ENCODE assay signal across 18 mouse cellular contexts in genomic region chr9:102036132-102036531, GRCm38 (mm10).
DNase-seq lines count a peak whose midpoint lies in the region; ATAC-seq and TF ChIP-seq lines count a peak whose summit lies in the region.
"Had no signal": no experiment of that assay in that cellular context is flagged by ENCODE, and none has a peak within 500 bp of the region (broad histone marks: within the 10 kb centered on the region; RNA-seq: fewer than 3 reads in every experiment).

No protein-coding gene starts in this region.

- H3K9me3 ChIP-seq in kidney, postnatal 0 days (replicated peaks; ENCODE audit: low read length): no peaks in the 10 kb centered on the region
- H3K9me3 ChIP-seq in midbrain, postnatal 0 days (ENCODE audit: low read length): no peaks in the 10 kb centered on the region
- no peaks in the 10 kb centered on the region for H3K9me3 ChIP-seq in midbrain, embryonic 16.5 days (replicated peaks; ENCODE audit: control insufficient read depth, low read length, poor library complexity, severe bottlenecking)
- H3K9me3 ChIP-seq: embryonic facial prominence, embryonic 12.5 days; forebrain, embryonic 15.5 days had no signal

- no peak overlapping the region for H3K4me3 ChIP-seq in gastrocnemius, adult 2 months
- no peak overlapping the region for H3K4me3 ChIP-seq in kidney, postnatal 0 days (replicated peaks; ENCODE audit: low read depth, low read length)
- H3K4me3 ChIP-seq in midbrain, postnatal 0 days (ENCODE audit: low read depth, low read length): no peak overlapping the region
- no peak overlapping the region for H3K4me3 ChIP-seq in midbrain, embryonic 16.5 days (ENCODE audit: low read depth, low read length)
- H3K4me3 ChIP-seq: embryonic facial prominence, embryonic 12.5 days; forebrain, embryonic 15.5 days had no signal

- H3K9ac ChIP-seq in kidney, postnatal 0 days (ENCODE audit: low read depth, low read length): no peak overlapping the region
- H3K9ac ChIP-seq in midbrain, postnatal 0 days (replicated peaks; ENCODE audit: low read length, poor library complexity, severe bottlenecking): no peak overlapping the region
- H3K9ac ChIP-seq in midbrain, embryonic 16.5 days (ENCODE audit: low read depth, low read length): no peak overlapping the region
- H3K9ac ChIP-seq: embryonic facial prominence, embryonic 12.5 days; forebrain, embryonic 15.5 days; hindbrain, embryonic 14.5 days had no signal

- no peak overlapping the region for H3K27ac ChIP-seq in gastrocnemius, adult 2 months
- no peak overlapping the region for H3K27ac ChIP-seq in kidney, postnatal 0 days
- H3K27ac ChIP-seq in midbrain, postnatal 0 days (ENCODE audit: low read depth, low read length): peak overlapping the region; percentile 12; the same call in 1 of the 2 replicates
- no peak overlapping the region for H3K27ac ChIP-seq in midbrain, embryonic 16.5 days (ENCODE audit: low read length)
- H3K27ac ChIP-seq: embryonic facial prominence, embryonic 12.5 days; forebrain, embryonic 15.5 days; hindbrain, embryonic 14.5 days had no signal

- H3K4me2 ChIP-seq in kidney, postnatal 0 days (ENCODE audit: low read length): no peak overlapping the region
- no peak overlapping the region for H3K4me2 ChIP-seq in midbrain, postnatal 0 days (ENCODE audit: low read depth, low read length, poor library complexity, severe bottlenecking)
- no peak overlapping the region for H3K4me2 ChIP-seq in midbrain, embryonic 16.5 days (ENCODE audit: low read length)
- H3K4me2 ChIP-seq: embryonic facial prominence, embryonic 12.5 days; forebrain, embryonic 15.5 days; hindbrain, embryonic 14.5 days had no signal

- no peaks in the 10 kb centered on the region for H3K36me3 ChIP-seq in kidney, postnatal 0 days (ENCODE audit: insufficient read depth, low read length)
- no peaks in the 10 kb centered on the region for H3K36me3 ChIP-seq in midbrain, postnatal 0 days (ENCODE audit: insufficient read depth, low read length)
- H3K36me3 ChIP-seq in midbrain, embryonic 16.5 days (ENCODE audit: control insufficient read depth, insufficient read depth, low read length): peaks cover 4% of the 10 kb centered on the region; the same call in 1 of the 2 replicates
- H3K36me3 ChIP-seq: embryonic facial prominence, embryonic 12.5 days; forebrain, embryonic 15.5 days had no signal

- no peak for ATAC-seq in kidney, postnatal 0 days (replicated peaks; ENCODE audit: low FRiP score, low read depth)
- ATAC-seq in midbrain, postnatal 0 days (ENCODE audit: low FRiP score): no peak
- no peak for ATAC-seq in midbrain, embryonic 16.5 days
- ATAC-seq: activated CD4-positive, CD25-positive, alpha-beta regulatory T cell, adult 4 months; forebrain, embryonic 15.5 days; Patski had no signal

- intact Hi-C loops in gastrocnemius, adult 2 months (cut with DNase I): loop anchor here (10.0 kb wide), 1 partner anchor 319 kb away; the partner anchor contains the start of gene Ephb1

- DNase-seq in gastrocnemius, adult 2 months: no peak
- no peak for DNase-seq in gastrocnemius, postnatal 4 days (ENCODE audit: low spot score in 2 of 2)
- no peak for DNase-seq in kidney, postnatal 0 days (ENCODE audit: low spot score)
- no peak for DNase-seq in kidney, postnatal 10 days
- DNase-seq in midbrain, postnatal 0 days (ENCODE audit: low spot score): no peak
- DNase-seq in Muller cell, postnatal 12 days (ENCODE audit: inconsistent ontology term): no peak
- DNase-seq: adrenal gland, postnatal 14 days; cerebellum, adult 18-20 months; cerebellum, adult 9-11 months; cerebellum, postnatal 36 days; gastrocnemius, postnatal 10 days; heart, postnatal 10 days had no signal

- no peaks in the 10 kb centered on the region for H3K27me3 ChIP-seq in kidney, postnatal 0 days (ENCODE audit: insufficient read depth, low read length)
- H3K27me3 ChIP-seq in midbrain, postnatal 0 days (ENCODE audit: insufficient read depth, low read length): no peaks in the 10 kb centered on the region
- no peaks in the 10 kb centered on the region for H3K27me3 ChIP-seq in midbrain, embryonic 16.5 days (ENCODE audit: control insufficient read depth, insufficient read depth, low read depth, low read length)
- H3K27me3 ChIP-seq: embryonic facial prominence, embryonic 12.5 days; forebrain, embryonic 15.5 days; Patski had no signal

- H3K4me1 ChIP-seq in kidney, postnatal 0 days (replicated peaks; ENCODE audit: insufficient read depth, low read length): no peaks in the 10 kb centered on the region
- peaks cover 5% of the 10 kb centered on the region; the same call in 1 of the 2 replicates for H3K4me1 ChIP-seq in midbrain, postnatal 0 days (ENCODE audit: insufficient read depth, low read length)
- peaks cover 14% of the 10 kb centered on the region for H3K4me1 ChIP-seq in midbrain, embryonic 16.5 days (ENCODE audit: control insufficient read depth, insufficient read depth, low read length)
- H3K4me1 ChIP-seq: embryonic facial prominence, embryonic 12.5 days had no signal

- peak; percentile 25; the same call in 1 of the 2 replicates for TF ChIP-seq CTCF in gastrocnemius, adult 2 months (IDR thresholded peaks at IDR 0.05)
- TF ChIP-seq CTCF in kidney, postnatal 0 days (IDR thresholded peaks at IDR 0.05; ENCODE audit: low read depth): peak; percentile 17; the same call in 1 of the 2 replicates
- no peak for TF ChIP-seq CTCF in midbrain, postnatal 0 days (IDR thresholded peaks at IDR 0.05)

- 63% methylated on average over 5 of the region's 5 CpGs for WGBS in kidney, postnatal 0 days
- WGBS in midbrain, postnatal 0 days: 68% methylated on average over 5 of the region's 5 CpGs
- 66% methylated on average over 5 of the region's 5 CpGs for WGBS in midbrain, embryonic 16.5 days
